Mouse (Mus musculus) gastrocnemius, postnatal 14 days (tissue): ENCODE measurements around the gene Alox12. TPM values are rescaled to one million over a fixed set of nuclear protein-coding genes. Genes with fewer than 3 reads are reported as not detected.
A peak's percentile ranks its signal among the peaks of the same experiment; 100 is the strongest.

ENCODE experiments used
- DNase-seq: peaks from one replicate; pipeline ENCODE4 v3.0.0; 2021; ENCODE audit warnings: mixed read lengths
- intact Hi-C: fragments of 180-260 bp; cut with DNase I; formaldehyde crosslinking; loops from one replicate; pipeline ENCODE4 v1.15.1; 2025; ENCODE audit warnings: low total_unique reads
- microRNA-seq, 2 experiments: library from miRNA; unstranded; fragments of <30 nt; microRNA quantifications; one replicate each; pipeline ENCODE4 v1.2.0; 2021
- total RNA-seq, 2 experiments: library from RNA; stranded (reverse); gene quantifications; 2 replicates each; pipeline ENCODE4 v1.2.3; 2021

Alox12 gene
- total RNA-seq, 2 experiments from 2014 or later: 1.00 to 1.2 TPM

DNA sequence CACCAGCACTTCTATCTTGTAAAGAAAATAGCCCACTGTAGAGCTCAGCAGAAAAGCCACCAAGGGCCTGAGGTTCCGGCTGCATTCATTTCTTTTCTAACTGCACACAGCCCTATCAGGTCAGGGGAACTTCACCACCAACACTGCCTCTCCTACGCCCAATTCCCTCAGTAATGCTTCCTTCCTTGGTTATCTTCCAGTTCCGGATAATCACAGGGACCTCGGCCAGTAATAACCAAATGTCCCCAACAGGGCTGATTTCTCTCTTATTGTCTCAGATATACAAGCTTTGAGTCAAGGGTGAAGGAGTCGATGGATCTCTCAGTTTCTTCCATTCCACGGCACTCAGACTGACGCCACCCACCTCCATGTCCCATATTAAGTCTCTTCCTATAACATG lies 47.9 kb downstream of the Alox12 start:
- intact Hi-C loops: no loop called here
- no peak for DNase-seq

DNA sequence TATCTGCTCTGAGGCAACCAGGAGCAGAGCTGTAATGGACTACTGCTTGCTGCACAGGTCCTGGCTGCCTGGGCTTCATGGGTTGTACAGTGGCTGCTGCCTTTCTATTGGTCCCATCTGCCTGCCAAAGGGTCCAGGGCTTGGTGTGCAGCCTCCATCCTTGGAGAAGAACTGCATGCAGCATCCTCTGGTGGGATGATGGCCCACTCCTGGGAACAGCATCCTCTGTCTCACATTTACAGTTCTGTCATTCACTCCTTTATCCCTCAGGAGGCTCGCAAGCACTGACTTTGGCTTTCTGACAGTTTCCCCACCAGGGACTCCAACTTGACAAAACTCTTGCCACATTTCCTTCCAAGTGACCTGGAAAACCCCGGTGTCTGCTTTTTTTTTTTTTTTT lies 48.4 kb downstream of the Alox12 start:
- intact Hi-C loops: no loop called here
- no peak for DNase-seq

DNA sequence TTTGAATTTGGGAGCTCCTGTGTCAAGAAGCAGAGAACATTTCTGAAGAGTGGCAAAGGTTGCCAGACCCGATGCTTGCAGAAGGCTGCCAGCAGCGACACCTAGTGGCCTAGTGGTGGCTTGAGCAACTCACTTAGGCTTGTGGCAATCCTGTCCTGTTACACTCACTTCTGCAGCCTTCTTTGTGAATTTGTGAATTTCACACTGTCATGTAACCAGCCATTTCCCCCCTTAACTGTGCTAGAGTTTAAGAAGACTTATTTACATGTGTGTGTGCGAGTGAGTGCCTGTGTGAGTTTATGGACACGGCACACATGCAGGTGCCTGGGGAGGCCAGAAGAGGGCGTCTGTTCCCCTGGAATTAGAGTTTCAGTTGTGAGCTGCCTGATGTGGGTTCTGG lies 53.5 kb downstream of the Alox12 start:
- intact Hi-C loops: loop anchor here (5.0 kb wide), 2 partner anchors 129 to 144 kb away; no protein-coding TSS in a partner anchor
- peak; percentile 85 for DNase-seq

DNA sequence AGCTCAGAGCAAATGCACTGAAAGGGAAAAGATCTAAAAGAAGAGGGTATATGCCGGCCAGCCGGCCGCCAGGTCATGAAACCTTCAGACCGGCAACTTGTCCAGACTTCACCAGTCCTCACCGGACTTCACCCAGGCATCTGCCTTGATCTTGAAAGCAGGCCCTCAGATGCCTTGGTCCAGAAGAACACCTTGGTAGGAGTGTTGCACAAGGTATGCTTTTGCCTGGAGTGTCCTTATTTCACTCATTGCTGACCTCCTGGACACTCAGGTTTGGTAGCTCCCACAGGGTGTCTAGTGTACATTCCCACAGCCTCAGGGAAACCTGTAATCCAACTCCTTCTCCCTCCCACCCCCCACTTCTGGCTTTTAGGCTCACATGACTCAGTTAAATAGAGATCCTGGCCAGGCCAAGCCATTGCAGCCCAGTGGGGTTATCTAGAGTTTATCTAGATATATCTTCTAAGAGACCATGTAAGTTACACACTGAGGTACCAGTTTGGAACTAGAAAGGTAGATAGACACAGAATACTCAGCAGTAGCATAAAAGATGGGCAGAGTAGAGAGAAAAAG lies 55.0 kb downstream of the Alox12 start:
- no peak for DNase-seq
- intact Hi-C loops: loop anchor here (5.0 kb wide), 2 partner anchors 128 to 143 kb away; no protein-coding TSS in a partner anchor

DNA sequence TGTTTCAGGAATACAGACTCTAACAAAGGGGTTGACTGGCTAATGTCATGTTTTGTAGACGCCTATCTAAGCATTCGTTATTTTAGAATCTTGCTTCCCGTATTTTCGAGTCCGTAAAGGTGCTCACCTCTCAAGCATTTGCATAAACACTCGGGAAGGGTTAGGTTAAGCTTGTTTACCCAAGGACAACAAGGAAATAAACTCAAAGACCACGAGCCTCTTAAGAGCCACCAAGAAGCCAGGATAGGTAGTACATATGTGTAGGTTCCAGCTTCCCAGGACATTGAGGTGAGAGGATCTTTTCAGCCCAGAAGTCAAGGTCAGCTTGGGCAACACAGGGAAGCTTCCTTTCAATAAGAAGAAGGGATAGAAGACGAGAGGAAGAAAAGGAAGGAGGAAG lies 56.0 kb downstream of the Alox12 start:
- no peak for DNase-seq
- intact Hi-C loops: no loop called here

DNA sequence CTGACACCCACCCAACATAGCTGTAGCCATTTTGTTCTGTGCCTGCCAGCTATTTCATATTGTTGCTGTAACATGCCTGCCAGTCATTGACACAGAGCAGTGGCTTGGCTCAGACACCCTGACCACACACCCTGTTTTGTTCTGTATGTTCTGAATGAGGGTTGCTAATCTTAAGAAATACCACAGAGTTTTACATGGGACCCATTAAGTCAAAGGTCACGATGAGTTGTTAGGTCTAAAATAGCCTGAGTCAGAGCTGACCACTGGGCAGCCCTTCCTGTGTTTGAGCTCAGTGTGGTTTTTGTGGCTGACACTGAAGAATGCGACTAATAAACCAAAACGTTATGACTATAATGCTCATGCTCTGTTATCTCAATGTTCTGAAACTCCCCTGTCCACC lies 56.8 kb downstream of the Alox12 start:
- intact Hi-C loops: no loop called here
- DNase-seq: no peak

DNA sequence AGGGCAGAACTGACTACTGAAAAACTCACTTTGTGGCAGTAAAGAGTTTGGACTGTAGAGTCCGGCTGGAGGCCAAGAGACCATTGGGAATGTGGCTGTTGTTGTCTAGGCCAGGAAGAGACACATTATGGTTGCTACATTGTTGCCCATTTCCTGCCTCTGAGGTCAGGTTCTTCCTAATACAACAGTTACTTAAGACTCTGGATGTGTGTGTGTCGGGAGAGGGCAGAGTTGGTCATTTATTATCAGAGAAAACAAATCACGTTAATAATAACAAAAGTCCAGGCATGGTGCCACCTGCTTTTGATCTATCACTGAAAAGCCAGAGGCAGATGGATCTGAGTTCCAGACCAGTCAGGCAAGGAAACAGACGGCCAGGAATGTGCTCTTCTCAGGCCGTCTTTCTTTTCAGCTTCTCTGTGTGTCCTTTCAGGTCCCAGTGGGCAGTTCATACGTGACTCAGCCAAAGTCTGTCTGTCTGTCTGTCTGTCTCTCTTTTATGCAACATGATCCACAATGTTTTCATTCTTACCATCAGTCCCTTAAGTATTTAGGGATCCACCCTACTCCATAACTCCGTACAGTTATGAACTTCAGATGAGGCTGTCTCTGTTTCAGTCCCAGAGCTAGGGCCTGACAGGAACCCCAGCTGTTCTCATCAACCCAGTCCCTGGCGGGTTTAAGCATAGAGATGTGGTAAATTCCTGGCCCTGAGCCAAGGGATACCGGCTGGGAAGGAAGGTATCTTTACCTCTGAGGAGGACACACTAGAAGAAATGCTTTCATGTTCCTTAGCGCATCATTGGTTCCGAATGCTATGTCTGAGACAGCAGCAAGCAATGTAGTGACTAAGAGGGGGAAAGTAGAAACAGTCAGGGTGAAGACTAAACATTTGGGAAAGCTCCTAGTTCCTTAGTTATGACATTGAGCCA lies 61.5 kb downstream of the Alox12 start:
- intact Hi-C loops: no loop called here
- no peak for DNase-seq

DNA sequence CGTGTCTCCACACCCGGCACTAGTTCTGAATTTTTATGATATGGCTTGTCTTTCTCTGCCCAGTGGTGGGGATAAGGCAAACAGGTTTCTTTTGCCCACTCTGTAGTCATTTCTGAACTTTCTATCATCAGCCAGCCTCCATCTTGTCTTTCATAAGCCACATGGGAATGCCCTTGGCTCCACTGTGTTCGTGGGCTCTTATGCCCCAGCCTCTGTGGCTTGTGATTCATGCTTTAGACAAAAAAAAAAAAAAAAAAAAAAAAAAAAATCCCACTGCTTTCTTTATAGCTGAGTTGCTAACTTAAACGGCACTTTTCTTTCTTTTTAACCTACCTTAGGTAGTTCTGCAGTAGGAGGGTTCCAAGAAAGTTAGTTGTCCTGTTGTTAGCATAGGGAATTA lies 63.0 kb downstream of the Alox12 start:
- no peak for DNase-seq
- intact Hi-C loops: no loop called here

Small RNA genes within 50 kb of the gene (microRNA-seq; reads per million reads assigned to microRNA genes)
- gene Mir195a (3,028 to 10,650 reads per million in 2 experiments), gene Mir497 (0 reads per million in 2 experiments), gene Mir497b (0 reads per million in 2 experiments)

Other genes starting within 250 kb of the Alox12 start
- 100 to 1,000 TPM; 266 to 408 TPM for gene Acadvl, start 239.9 kb downstream of the Alox12 start, total RNA-seq
- 1 to 10 TPM; 8.7 to 9.2 TPM for gene Dlg4, start 238.4 kb downstream of the Alox12 start, total RNA-seq
- not detected for gene Asgr1, start 201.3 kb downstream of the Alox12 start, total RNA-seq
- gene Asgr2, start 162.7 kb downstream of the Alox12 start, total RNA-seq: not detected
- 1 to 10 TPM; 1.9 to 3.1 TPM for gene Mgl2, start 125.0 kb downstream of the Alox12 start, total RNA-seq
- 1 to 10 TPM; 1.8 to 3.1 TPM for gene Clec10a, start 99.2 kb downstream of the Alox12 start, total RNA-seq
- gene Slc16a11, start 42.6 kb downstream of the Alox12 start, total RNA-seq: under 1 TPM in 1 of 2 experiments, not detected in 1; 0.22 TPM
- gene Slc16a13, start 34.3 kb downstream of the Alox12 start, total RNA-seq: 1 to 10 TPM in 1 of 2 experiments, under 1 TPM in 1; 0.53 to 1.5 TPM
- 10 to 100 TPM; 12.4 to 13.7 TPM for gene Bcl6b, start 25.6 kb downstream of the Alox12 start, total RNA-seq
- gene 0610010K14Rik, start 17.4 kb downstream of the Alox12 start, total RNA-seq: 10 to 100 TPM; 29.7 to 37.4 TPM
- 1 to 10 TPM; 2.6 to 2.7 TPM for gene Gm21988, start 15.5 kb downstream of the Alox12 start, total RNA-seq
- 10 to 100 TPM; 96.0 to 96.9 TPM for gene Rnasek, start 15.5 kb downstream of the Alox12 start, total RNA-seq
- gene Alox12e, start 67.3 kb upstream of the Alox12 start, total RNA-seq: under 1 TPM in 1 of 2 experiments, not detected in 1; 0.09 TPM
- not detected for gene Alox15, start 96.7 kb upstream of the Alox12 start, total RNA-seq
- gene Pelp1, start 154.7 kb upstream of the Alox12 start, total RNA-seq: 10 to 100 TPM; 14.9 to 18.6 TPM
- 1 to 10 TPM; 8.3 to 9.7 TPM for gene Arrb2, start 177.3 kb upstream of the Alox12 start, total RNA-seq
- gene Med11, start 196.6 kb upstream of the Alox12 start, total RNA-seq: 1 to 10 TPM; 6.2 to 6.5 TPM
- under 1 TPM; 0.31 to 0.84 TPM for gene Zmynd15, start 204.1 kb upstream of the Alox12 start, total RNA-seq
- gene Cxcl16, start 204.6 kb upstream of the Alox12 start, total RNA-seq: 1 to 10 TPM; 2.6 to 3.1 TPM
- not detected for gene Tm4sf5, start 249.9 kb upstream of the Alox12 start, total RNA-seq